Mouse (Mus musculus): ENCODE results near the gene Hk3.
A peak's percentile ranks its signal among the peaks of the same experiment; 100 is the strongest.

Gene Hk3

GRCm38 (mm10) chr13:55021194-55021779, at the start of gene Hk3:
Hk3 (minus strand) TSS chr13:55021385.
- no peak for DNase-seq (ENCODE audit: low read depth, low spot score)

- no peak for DNase-seq (ENCODE audit: low read depth, low spot score)
These were observed 48.5 kb upstream of the Hk3 start for GRCm38 (mm10) chr13:55069719-55070118.

GRCm38 (mm10) chr13:55063276-55063675, 42.1 kb upstream of the Hk3 start:
- no peak for DNase-seq (ENCODE audit: low read depth, low spot score)

- peak; percentile 14 for DNase-seq (ENCODE audit: low read depth, low spot score)
These were observed 36.9 kb upstream of the Hk3 start for GRCm38 (mm10) chr13:55058042-55058441.

GRCm38 (mm10) chr13:55047706-55048105, 26.5 kb upstream of the Hk3 start:
- DNase-seq (ENCODE audit: low read depth, low spot score), result no peak

GRCm38 (mm10) chr13:55040016-55040415, 18.8 kb upstream of the Hk3 start:
- no peak for DNase-seq (ENCODE audit: low read depth, low spot score)

GRCm38 (mm10) chr13:55024215-55024614, 3.0 kb upstream of the Hk3 start:
- no peak for DNase-seq (ENCODE audit: low read depth, low spot score)

- DNase-seq (ENCODE audit: low read depth, low spot score), result peak; percentile 70
These were observed 1.5 kb upstream of the Hk3 start for GRCm38 (mm10) chr13:55022715-55023114.

GRCm38 (mm10) chr13:55022256-55022655, 1.1 kb upstream of the Hk3 start:
- no peak for DNase-seq (ENCODE audit: low read depth, low spot score)

- DNase-seq (ENCODE audit: low read depth, low spot score), result no peak
These were observed 1.1 kb downstream of the Hk3 start for GRCm38 (mm10) chr13:55020051-55020450.

- peak; percentile 49 for DNase-seq (ENCODE audit: low read depth, low spot score)
These were observed 2.0 kb downstream of the Hk3 start for GRCm38 (mm10) chr13:55019181-55019580.

GRCm38 (mm10) chr13:55018700-55019099, 2.5 kb downstream of the Hk3 start:
- DNase-seq (ENCODE audit: low read depth, low spot score), result peak; percentile 71

GRCm38 (mm10) chr13:55017898-55018599, 3.1 kb downstream of the Hk3 start:
- DNase-seq (ENCODE audit: low read depth, low spot score), result peak; percentile 89

- DNase-seq (ENCODE audit: low read depth, low spot score), result no peak
These were observed 3.9 kb downstream of the Hk3 start for GRCm38 (mm10) chr13:55017154-55017897.

- no peak for DNase-seq (ENCODE audit: low read depth, low spot score)
These were observed 6.7 kb downstream of the Hk3 start for GRCm38 (mm10) chr13:55014451-55014850.

- DNase-seq (ENCODE audit: low read depth, low spot score), result peak; percentile 43
These were observed 7.4 kb downstream of the Hk3 start for GRCm38 (mm10) chr13:55013702-55014344.

- DNase-seq (ENCODE audit: low read depth, low spot score), result peak; percentile 19
These were observed 9.2 kb downstream of the Hk3 start for GRCm38 (mm10) chr13:55011981-55012478.

GRCm38 (mm10) chr13:55011103-55011502, 10.1 kb downstream of the Hk3 start:
- no peak for DNase-seq (ENCODE audit: low read depth, low spot score)

GRCm38 (mm10) chr13:55008589-55008988, 12.6 kb downstream of the Hk3 start:
- DNase-seq (ENCODE audit: low read depth, low spot score), result no peak

GRCm38 (mm10) chr13:55006415-55006742, 14.8 kb downstream of the Hk3 start:
- DNase-seq (ENCODE audit: low read depth, low spot score), result no peak

- DNase-seq (ENCODE audit: low read depth, low spot score), result no peak
These were observed 15.3 kb downstream of the Hk3 start for GRCm38 (mm10) chr13:55005691-55006414.

All from CD4-positive helper T cell, adult 2 months (primary cell).